Mouse (Mus musculus) CD8-positive naive resting alpha-beta T cell, adult 2 months (primary cell): ENCODE measurements around the gene Gstm7.
"Not testable (repeated sequence)": the region's sequence is repeated elsewhere in the genome, so short reads cannot be mapped to it uniquely, and the experiment has no call there.

Source experiments
- DNase-seq, 2 experiments: peaks; one replicate each; pipeline ENCODE4 v3.0.0; 2022; ENCODE audit warnings: low read depth in 2 of 2, low spot score in 2 of 2

Gstm7 gene

DNA sequence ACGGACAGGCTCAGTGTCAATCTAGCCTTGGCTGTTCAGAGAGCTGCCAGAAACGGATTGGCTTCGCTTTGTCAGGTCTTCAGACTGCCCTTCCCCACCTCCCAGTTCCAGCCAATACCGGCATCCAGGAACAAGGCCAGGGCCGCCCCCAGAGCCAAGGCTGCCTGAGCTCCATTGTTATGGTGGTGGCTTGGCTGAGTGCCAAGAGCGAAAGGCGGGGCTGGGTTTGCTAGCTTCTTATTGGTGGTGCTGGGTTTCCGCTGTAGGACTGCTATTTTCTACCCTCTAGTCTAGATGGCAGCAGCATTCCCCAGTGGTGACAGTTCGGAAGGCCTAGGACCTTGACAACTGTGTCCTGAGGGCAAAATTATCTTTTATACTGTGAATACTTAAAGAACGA lies at the start of gene Gstm7:
Gene Gstm7, minus strand, starts transcription at position 148 of the 400 bp plus-strand sequence.
- DNase-seq = peak; percentile 64 to 79

DNA sequence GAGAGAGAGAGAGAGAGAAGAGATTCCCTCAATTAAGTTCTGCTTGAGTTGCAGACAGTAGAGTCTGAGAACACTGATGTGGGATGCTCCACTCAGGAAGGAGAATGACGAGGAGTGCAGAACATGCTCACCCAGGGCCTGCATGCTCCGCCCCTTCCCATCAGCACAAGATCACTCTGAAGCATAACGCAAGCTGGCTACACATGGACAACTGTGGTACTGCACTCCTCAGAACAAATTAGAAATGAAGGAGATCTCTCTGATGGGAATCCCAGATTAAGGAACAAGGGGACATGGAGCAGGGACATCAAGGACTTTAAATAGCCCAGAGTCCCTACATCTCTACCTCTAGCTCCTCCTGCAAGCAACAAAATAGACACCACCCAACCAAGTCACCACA lies 49.6 kb upstream of the Gstm7 start:
- no peak for DNase-seq

DNA sequence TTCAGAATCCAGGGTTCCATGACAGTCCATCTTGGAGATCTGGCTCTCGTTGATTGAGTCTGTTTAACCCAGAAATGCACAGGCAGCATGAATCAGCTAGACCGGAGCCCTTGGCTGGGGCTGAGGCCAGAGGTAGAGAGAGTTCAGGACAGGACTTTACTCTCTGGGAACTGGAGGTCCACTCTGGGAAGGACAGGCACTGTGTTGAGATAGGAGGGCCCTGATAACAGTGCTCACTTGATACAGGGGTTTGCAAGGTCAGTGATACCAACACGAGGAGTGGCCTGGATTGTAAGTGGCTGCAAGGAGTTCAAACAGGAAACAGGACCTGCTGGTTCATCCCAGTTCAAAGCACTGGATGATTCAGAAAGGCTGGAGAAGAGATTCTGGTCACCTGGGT lies 46.1 kb upstream of the Gstm7 start:
- no peak for DNase-seq

GRCm38 (mm10) chr3:107974237-107974636 lies 42.6 kb upstream of the Gstm7 start:
- DNase-seq = no peak

GRCm38 (mm10) chr3:107972070-107972469 lies 40.5 kb upstream of the Gstm7 start:
- no peak for DNase-seq

DNA sequence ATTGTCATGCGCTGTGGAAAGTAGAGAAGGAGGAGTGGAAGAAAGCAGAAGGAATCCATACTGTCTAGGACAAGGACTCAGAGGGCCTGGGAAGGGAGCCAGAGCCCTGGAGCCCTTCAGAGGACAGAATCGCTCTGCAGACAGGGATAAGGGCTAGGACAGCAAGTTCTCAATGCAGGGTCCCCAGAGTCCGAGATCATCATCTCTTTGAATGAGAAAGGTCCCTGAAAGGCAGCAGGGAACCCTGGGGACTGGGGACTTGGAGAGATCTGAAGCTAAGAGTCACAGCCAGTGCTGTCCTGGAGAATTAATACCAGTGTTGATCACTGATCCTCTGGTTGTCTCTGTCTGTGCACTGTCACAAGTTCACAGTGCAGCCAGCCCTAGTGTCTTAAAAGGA lies 39.5 kb upstream of the Gstm7 start:
- DNase-seq = not testable (repeated sequence)

GRCm38 (mm10) chr3:107968724-107969395 lies 37.2 kb upstream of the Gstm7 start, which contains the start of gene Gstm3:
Gene Gstm3, minus strand, starts transcription at chr3:107969283.
- no peak for DNase-seq

GRCm38 (mm10) chr3:107966631-107967030 lies 35.0 kb upstream of the Gstm7 start:
- DNase-seq = no peak

DNA sequence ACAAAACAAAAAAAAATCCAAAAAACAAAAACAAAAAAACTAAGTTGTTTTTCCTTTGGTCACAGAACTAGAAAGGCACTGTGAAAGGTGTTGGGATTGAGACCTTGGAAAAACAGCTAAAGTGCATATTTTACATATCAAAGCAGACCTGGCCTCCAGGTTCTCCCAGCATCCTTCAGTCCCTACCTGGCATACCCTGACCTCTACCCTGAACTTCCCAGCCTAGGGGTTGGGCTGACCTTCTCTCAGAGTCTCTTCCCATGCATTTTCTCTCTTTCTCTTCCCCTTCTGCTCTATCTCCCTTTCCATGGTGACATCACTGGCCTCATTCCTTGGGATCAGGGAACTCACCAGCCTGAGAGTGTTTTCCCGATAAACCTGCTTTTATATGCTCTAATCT lies 34.0 kb upstream of the Gstm7 start:
- DNase-seq = no peak

- no peak for DNase-seq
These were observed 33.2 kb upstream of the Gstm7 start for GRCm38 (mm10) chr3:107964656-107965308.

GRCm38 (mm10) chr3:107964026-107964425 lies 32.4 kb upstream of the Gstm7 start:
- no peak for DNase-seq

DNA sequence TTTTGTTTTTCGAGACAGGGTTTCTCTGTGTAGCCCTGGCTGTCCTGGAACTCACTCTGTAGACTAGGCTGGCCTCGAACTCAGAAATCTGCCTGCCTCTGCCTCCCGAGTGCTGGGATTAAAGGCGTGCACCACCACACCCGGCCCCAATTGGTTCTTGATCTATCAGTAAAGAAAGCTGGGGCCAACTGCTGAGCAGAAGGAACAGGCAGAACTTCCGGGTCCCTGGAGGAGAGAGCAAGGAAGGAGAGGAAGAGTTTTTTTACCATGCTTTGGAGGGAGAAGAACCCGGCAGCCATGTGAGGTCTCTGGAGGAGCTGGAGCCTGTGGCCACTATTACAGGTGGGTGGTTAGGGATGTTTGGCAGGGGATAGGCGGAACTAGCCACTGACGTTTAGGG lies 23.6 kb upstream of the Gstm7 start:
- DNase-seq = not testable (repeated sequence)

DNA sequence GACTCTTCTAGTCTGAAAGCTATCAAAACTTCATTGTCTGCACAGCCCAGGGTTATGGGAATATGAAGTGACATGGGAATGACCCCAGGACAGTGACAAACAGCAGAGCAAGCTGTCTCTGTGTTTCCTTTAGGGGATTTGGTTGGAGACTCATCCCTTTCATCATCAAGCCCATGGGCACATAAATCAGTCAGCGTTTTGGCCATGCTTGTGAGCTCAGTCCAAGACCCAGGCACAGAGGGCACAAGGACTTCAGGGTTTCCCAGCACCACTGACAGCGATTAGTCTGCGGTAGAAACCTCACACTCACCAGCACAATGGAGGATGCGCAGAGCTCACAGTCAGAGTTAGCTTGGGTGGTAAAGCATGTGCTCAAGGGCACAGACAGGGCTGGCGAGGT lies 22.3 kb upstream of the Gstm7 start:
- DNase-seq = no peak

DNA sequence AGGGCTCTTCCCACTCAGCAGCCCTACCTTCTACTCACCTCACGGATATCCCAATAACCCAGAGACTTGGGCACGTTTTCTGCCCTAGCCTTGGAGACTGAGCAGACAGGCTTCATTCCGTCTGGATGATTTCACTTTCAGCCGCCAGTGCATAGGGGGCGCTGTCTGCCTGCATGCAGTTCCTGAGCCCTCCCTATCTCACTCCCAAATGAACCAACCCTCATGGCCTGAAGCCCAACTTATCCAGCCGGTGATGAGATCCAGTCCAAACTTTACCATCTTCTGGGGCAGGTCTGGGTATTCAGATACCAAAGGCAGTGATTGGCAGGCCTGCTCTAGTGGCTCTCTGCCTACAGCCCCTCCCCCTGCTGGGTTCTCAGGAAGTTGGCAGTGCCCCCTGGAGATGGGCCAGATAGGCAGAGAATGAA lies 21.7 kb upstream of the Gstm7 start:
- peak in 1 of 2 experiments; percentile 6 for DNase-seq

DNA sequence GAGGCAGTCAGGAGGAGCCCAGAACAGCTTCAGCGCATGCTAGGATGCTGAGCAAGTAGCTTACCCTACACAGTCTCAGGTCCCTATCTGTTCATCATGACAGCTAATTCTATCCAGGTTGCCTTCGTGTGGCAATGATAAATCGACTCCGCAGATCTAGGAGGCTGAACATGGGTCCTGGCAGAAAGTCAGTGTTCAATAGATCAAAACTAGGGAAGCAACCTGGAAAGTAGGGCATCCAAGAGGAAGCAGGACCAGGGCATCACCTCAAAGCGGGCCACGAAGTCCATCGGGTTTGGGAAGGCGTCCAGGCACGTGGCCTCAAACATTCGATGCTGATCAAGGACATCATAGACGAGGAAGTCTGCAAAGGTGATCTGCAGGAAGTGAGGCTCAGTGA lies 18.9 kb upstream of the Gstm7 start:
- no peak for DNase-seq

GRCm38 (mm10) chr3:107949461-107949860 lies 17.8 kb upstream of the Gstm7 start:
- DNase-seq = not testable (repeated sequence)

- DNase-seq = no peak
These were observed 14.1 kb upstream of the Gstm7 start for GRCm38 (mm10) chr3:107945729-107946128.

DNA sequence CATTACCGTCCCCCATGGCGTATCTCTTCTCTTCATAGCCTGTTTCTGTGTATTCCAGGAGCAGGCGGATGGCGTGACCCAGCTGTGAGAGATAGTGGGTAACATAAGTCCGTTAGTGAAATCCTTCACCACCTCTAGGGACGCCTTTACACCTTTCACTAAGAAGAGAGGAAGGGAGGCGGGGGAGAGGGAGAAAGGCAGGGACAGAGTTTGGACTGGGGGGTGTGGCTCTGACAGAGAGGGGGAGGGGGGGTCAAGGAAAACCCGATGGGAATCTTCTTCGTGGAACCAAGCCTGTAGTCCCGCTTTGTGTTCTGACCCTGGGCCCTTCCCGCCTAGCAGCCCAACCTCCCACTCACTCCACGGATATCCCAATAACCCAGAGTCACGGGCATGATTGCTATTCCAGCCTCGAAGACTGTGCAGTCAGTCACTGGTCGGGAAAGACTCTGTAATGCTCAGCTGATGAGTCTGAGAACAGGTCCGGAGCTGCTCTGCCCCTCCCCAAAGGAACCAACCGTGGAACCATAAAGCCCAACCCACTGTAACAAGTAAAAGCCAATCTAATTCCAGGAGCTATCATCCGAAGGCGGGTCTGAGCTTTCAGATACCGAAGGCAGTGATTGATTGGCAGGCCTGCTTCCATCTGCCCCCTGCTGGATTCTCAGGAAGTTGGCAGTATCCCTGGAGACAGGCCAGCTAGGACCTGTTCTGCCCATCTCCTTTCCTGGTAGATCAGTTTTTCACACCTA lies 11.8 kb upstream of the Gstm7 start, which contains the start of gene Gstm6:
Gene Gstm6, minus strand, starts transcription at position 511 of the 752 bp plus-strand sequence.
- no peak for DNase-seq

DNA sequence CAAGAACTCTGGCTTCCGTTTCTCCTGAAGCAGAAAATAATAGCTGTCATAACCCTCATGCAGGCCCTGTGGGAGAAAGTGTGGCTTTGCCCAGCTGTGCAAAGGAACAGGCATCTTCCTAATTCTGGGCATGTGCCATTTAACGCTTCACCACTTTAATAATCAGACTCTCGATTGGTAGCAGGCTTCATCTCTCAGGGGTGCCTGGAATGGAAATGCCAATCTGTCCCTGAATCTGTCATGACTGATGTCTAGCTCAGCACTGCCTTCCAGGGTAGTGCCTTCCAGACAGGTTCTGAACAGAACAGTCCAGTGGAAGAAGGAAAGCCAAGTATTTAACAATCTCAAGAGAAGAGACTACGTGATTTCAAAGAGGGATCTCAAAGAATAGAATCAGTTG lies 9.6 kb upstream of the Gstm7 start:
- no peak for DNase-seq

DNA sequence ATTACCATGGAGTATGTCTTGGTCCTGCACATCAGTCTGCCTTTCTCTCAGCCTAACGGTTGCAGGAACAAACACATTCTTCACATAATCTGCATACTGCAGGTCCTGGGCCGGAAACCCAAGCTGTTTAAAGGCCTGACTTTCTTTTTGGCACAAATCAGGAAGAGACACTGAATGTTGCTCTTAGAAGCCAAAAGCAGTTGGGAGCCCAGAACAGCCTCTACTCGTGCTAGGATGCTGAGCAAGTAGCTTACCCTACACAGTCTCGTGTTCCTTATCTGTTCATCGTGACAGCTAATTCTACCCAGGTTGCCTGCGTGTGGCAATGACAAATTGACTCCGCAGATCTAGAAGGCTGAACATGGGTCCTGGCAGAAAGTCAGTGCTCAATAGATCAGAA lies 8.9 kb upstream of the Gstm7 start:
- no peak for DNase-seq

DNA sequence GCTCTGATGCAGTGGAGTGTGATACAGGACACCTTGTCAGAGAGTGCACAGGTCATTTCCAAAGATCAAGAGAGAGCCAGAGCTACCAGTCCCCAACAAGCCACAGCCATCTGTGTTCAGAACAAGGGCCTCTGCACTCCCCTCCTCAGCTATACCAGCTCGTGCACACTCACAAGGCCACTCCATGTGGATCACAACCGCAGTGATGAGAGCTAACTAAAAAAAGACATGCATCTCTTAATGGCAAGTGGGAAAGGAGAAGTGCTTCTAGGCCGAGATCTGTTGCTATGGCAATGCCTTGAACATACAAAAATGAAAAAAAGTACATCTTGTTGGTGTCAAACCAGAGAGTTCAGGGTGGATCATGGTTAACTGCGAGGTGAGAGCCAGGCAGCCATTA lies 8.2 kb upstream of the Gstm7 start:
- DNase-seq = no peak

- peak; percentile 3 to 15 for DNase-seq
These were observed 7.8 kb upstream of the Gstm7 start for GRCm38 (mm10) chr3:107939403-107939802.
